Mouse (Mus musculus) liver, postnatal 0 days (tissue): Measurements from ENCODE around the gene Hspb6.

Experiments
- CTCF ChIP-seq: sonication (generic); IDR thresholded peaks from 2 replicates; pipeline ENCODE4 v1.5.1; 2016; ENCODE audit warnings: antibody characterized with exemption, low read depth
- EP300 ChIP-seq: IDR thresholded peaks from 2 replicates; pipeline ENCODE4 v1.6.1; 2016; ENCODE audit warnings: antibody characterized with exemption, low read depth, mild to moderate bottlenecking

DNA sequence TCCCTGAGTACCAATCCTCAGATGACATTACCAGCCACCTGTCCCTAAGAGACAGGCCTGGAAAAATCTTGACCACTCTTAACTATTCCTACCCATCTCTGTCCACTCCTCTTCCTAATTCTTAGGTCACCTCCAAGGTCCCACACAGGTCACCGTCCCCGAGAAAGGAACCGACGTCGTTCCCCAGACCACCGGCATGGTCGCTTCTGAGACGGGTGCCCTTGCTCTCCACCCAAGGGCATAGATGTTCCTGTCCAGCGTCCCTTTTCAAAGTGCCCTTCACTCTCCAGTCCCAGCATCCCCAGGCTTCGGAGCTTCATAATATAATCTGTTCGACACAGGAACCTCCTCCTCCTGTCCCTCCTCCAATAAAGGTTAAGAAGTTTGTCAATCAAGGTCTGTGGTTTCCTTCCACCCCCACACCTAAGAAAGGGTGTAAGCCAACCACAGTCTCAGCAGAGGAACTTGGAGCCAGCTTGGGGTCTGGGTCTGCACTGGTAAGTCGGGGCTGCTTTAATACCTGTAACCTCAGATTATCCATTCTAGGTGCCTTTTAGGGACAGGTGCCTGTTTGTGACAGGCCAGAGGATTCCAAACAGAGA is 13.1 kb downstream of the Hspb6 start, which contains the start of gene Igflr1:
- TF ChIP-seq EP300 (no peak), CTCF (no peak)
